11 mouse cellular contexts compared by ENCODE assay signal in the genomic region with DNA sequence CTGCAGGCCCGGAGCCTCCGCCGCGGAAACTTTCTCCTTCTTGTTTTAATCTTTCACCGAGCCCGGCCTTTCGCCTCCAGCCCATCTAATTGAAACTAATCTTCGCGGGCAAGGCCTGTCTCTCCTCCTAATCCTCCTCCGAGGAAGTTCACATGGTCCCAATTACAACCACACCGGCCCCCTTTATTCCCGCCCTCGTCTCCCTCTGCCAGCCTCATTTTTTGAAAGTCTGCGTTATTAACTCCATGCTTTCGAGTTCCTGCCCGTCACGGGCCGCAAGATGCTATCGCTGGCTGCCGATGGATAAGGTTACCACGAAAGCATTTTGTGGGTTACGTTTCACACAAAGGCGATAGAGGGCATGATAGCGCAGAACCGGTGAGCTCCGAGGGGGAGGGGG. TPM values are rescaled to one million over a fixed set of nuclear protein-coding genes. Genes with fewer than 3 reads are reported as not detected.
A peak's percentile ranks its signal among the peaks of the same experiment; 100 is the strongest.
DNase-seq lines count a peak whose midpoint lies in the region; ATAC-seq lines count a peak whose summit lies in the region.
"Had no signal": no experiment of that assay in that cellular context is flagged by ENCODE, and none has a peak within 500 bp of the region (broad histone marks: within the 10 kb centered on the region; RNA-seq: fewer than 3 reads in every experiment).

No protein-coding gene starts in this region.

- DNase-seq in heart, postnatal 10 days = no peak
- peak; percentile 68 for DNase-seq in embryo, embryonic 10.5 days (ENCODE audit: low spot score)
- DNase-seq in midbrain, embryonic 11.5 days (ENCODE audit: low spot score, missing footprints) = peak; percentile 93
- DNase-seq in thymus, postnatal 25 days = no peak
- no peak for DNase-seq in layer of hippocampus, postnatal 14 days (ENCODE audit: low spot score in 2 of 2)
- DNase-seq in adrenal gland, postnatal 4 days (ENCODE audit: low spot score in 2 of 2) = no peak
- DNase-seq: cerebellum, adult 11 months; kidney, postnatal 10 days had no signal

- no peak overlapping the region for H3K27ac ChIP-seq in heart, embryonic 16.5 days (ENCODE audit: low read length)
- no peak overlapping the region for H3K27ac ChIP-seq in forebrain, embryonic 16.5 days (ENCODE audit: low read length)
- H3K27ac ChIP-seq in midbrain, embryonic 11.5 days (ENCODE audit: low read depth, low read length) = no peak overlapping the region

- intact Hi-C loops in heart, postnatal 10 days (cut with DNase I) = no loop called here

- H3K4me3 ChIP-seq in heart, embryonic 16.5 days (ENCODE audit: low read length) = peak overlapping the region; percentile 13; the same call in 1 of the 2 replicates
- H3K4me3 ChIP-seq in forebrain, embryonic 16.5 days (replicated peaks; ENCODE audit: low read length) = no peak overlapping the region
- no peak overlapping the region; the same call in 1 of the 2 replicates for H3K4me3 ChIP-seq in midbrain, embryonic 11.5 days (ENCODE audit: low read depth, low read length)

- H3K9me3 ChIP-seq in heart, embryonic 16.5 days (replicated peaks; ENCODE audit: control insufficient read depth, low read length) = no peaks in the 10 kb centered on the region
- H3K9me3 ChIP-seq in forebrain, embryonic 16.5 days (ENCODE audit: control insufficient read depth, low read length) = no peaks in the 10 kb centered on the region
- H3K9me3 ChIP-seq in midbrain, embryonic 11.5 days (ENCODE audit: control insufficient read depth, low read length) = no peaks in the 10 kb centered on the region

- 7% methylated on average over 26 of the region's 26 CpGs for WGBS in heart, embryonic 16.5 days
- 2% methylated on average over 26 of the region's 26 CpGs for WGBS in forebrain, embryonic 16.5 days
- 2% methylated on average over 26 of the region's 26 CpGs for WGBS in midbrain, embryonic 11.5 days

- no peaks in the 10 kb centered on the region for H3K36me3 ChIP-seq in heart, embryonic 16.5 days (ENCODE audit: control insufficient read depth, insufficient read depth)
- no peaks in the 10 kb centered on the region for H3K36me3 ChIP-seq in forebrain, embryonic 16.5 days (ENCODE audit: control insufficient read depth, insufficient read depth)
- no peaks in the 10 kb centered on the region for H3K36me3 ChIP-seq in midbrain, embryonic 11.5 days (ENCODE audit: control insufficient read depth, insufficient read depth, low read length)

- H3K27me3 ChIP-seq in heart, embryonic 16.5 days (ENCODE audit: control insufficient read depth, insufficient read depth, low read length) = peaks cover 26% of the 10 kb centered on the region
- H3K27me3 ChIP-seq in forebrain, embryonic 16.5 days (replicated peaks; ENCODE audit: control insufficient read depth, insufficient read depth, low read length) = peaks cover 8% of the 10 kb centered on the region
- peaks cover 17% of the 10 kb centered on the region for H3K27me3 ChIP-seq in midbrain, embryonic 11.5 days (ENCODE audit: control insufficient read depth, insufficient read depth, low read length)

- H3K4me2 ChIP-seq in heart, embryonic 16.5 days (ENCODE audit: low read depth, low read length) = peak overlapping the region; percentile 37
- peak overlapping the region; percentile 9; the same call in 1 of the 2 replicates for H3K4me2 ChIP-seq in forebrain, embryonic 16.5 days (ENCODE audit: low read length)
- H3K4me2 ChIP-seq in midbrain, embryonic 11.5 days = peak overlapping the region; percentile 28; the same call in 1 of the 2 replicates

- no peaks in the 10 kb centered on the region for H3K4me1 ChIP-seq in heart, embryonic 16.5 days (ENCODE audit: control insufficient read depth, insufficient read depth, low read length)
- peaks cover 8% of the 10 kb centered on the region; the same call in 1 of the 2 replicates for H3K4me1 ChIP-seq in forebrain, embryonic 16.5 days (replicated peaks; ENCODE audit: control insufficient read depth, insufficient read depth, low read length)
- peaks cover 8% of the 10 kb centered on the region for H3K4me1 ChIP-seq in midbrain, embryonic 11.5 days (ENCODE audit: control insufficient read depth, insufficient read depth, low read length)

- no peak for ATAC-seq in heart, embryonic 16.5 days (replicated peaks; ENCODE audit: extremely low read depth, insufficient read depth, low FRiP score)
- no peak for ATAC-seq in forebrain, embryonic 16.5 days
- no peak for ATAC-seq in midbrain, embryonic 11.5 days (ENCODE audit: low FRiP score)

- H3K9ac ChIP-seq in heart, embryonic 16.5 days (ENCODE audit: low read length) = no peak overlapping the region
- peak overlapping the region; percentile 23; the same call in 1 of the 2 replicates for H3K9ac ChIP-seq in forebrain, embryonic 16.5 days (replicated peaks; ENCODE audit: low read depth, low read length)
- H3K9ac ChIP-seq in midbrain, embryonic 11.5 days (ENCODE audit: low read length) = peak overlapping the region; percentile 47; the same call in 1 of the 2 replicates

RNA-seq across cellular contexts. Expression of gene Ttc34, which starts 35.0 kb away (rescaled TPM):
- polyA plus RNA-seq in heart, embryonic 16.5 days (2015; fragmentation: Nextera tagmentation; extraction: Ambion mirVana) = 0.12 and 0.31 TPM in 2 replicates
- under 1 TPM; 0.17 to 0.45 TPM for total RNA-seq in heart, postnatal 10 days (2021)
- 1.7 and 2.1 TPM in 2 replicates for polyA plus RNA-seq in forebrain, embryonic 16.5 days (2015; fragmentation: Nextera tagmentation; extraction: Ambion mirVana)
- polyA plus RNA-seq in midbrain, embryonic 11.5 days (2014; fragmentation: Nextera tagmentation; extraction: Ambion mirVana) = 0.25 and 0.31 TPM in 2 replicates
- 1 to 10 TPM; 4.0 to 4.4 TPM for total RNA-seq in layer of hippocampus, postnatal 14 days (2021)
- total RNA-seq in adrenal gland, postnatal 4 days (2021) = under 1 TPM; 0.31 to 0.62 TPM
- polyA plus RNA-seq: liver, embryonic 16.5 days had no signal

Comparison
In these comparisons a context has a peak if more than half of its experiments do, and no peak if none do; other contexts are left out.
1. DNase-seq: peak in embryo, embryonic 10.5 days (single experiment) and midbrain, embryonic 11.5 days (single experiment); none in heart, postnatal 10 days (0 of 2), thymus, postnatal 25 days (single experiment), layer of hippocampus, postnatal 14 days (0 of 2) and adrenal gland, postnatal 4 days (0 of 2).
2. Peak in every context shown above with its lines, with median percentiles within 50 percentile points of each other: H3K4me2 ChIP-seq.